Mouse (Mus musculus): Measurements from ENCODE around the gene Tat. TPM values are rescaled to one million over a fixed set of nuclear protein-coding genes. Genes with fewer than 3 reads are reported as not detected.
"Not testable (repeated sequence)": the region's sequence is repeated elsewhere in the genome, so short reads cannot be mapped to it uniquely, and the experiment has no call there.

Gene Tat
- polyA plus RNA-seq, 1 experiment from 2014 or later, result not detected

GRCm38 (mm10) chr8:110022768-110023344 lies 32.6 kb downstream of the Tat start:
- no peaks in the 10 kb centered on the region for H3K27me3 ChIP-seq (replicated peaks; ENCODE audit: low read depth, poor library complexity, severe bottlenecking)
- 93% methylated on average over 10 of the region's 10 CpGs for WGBS
- no peaks in the 10 kb centered on the region for H3K36me3 ChIP-seq (replicated peaks)
- H3K9me3 ChIP-seq, result no peaks in the 10 kb centered on the region
- H3K4me3 ChIP-seq, result no peak overlapping the region
- no peak overlapping the region for H3K27ac ChIP-seq (replicated peaks)
- no peaks in the 10 kb centered on the region for H3K4me1 ChIP-seq
- no peak for DNase-seq (ENCODE audit: low spot score)

- not testable (repeated sequence) for H3K4me3 ChIP-seq; H3K27ac ChIP-seq (replicated peaks); H3K27me3 ChIP-seq (replicated peaks; ENCODE audit: low read depth, poor library complexity, severe bottlenecking); H3K9me3 ChIP-seq; H3K4me1 ChIP-seq; H3K36me3 ChIP-seq (replicated peaks)
- peak; percentile 18 for DNase-seq (ENCODE audit: low spot score)
- 27% methylated on average over 8 of the region's 8 CpGs for WGBS
These were observed 43.5 kb downstream of the Tat start for GRCm38 (mm10) chr8:110033771-110034170.

GRCm38 (mm10) chr8:110034331-110034730 lies 44.1 kb downstream of the Tat start:
- WGBS, result 61% methylated on average over 4 of the region's 4 CpGs
- H3K9me3 ChIP-seq, result peaks cover 2% of the 10 kb centered on the region; the same call in 1 of the 2 replicates
- H3K4me1 ChIP-seq, result peaks cover 14% of the 10 kb centered on the region
- no peak for DNase-seq (ENCODE audit: low spot score)
- no peak overlapping the region for H3K27ac ChIP-seq (replicated peaks)
- H3K4me3 ChIP-seq, result no peak overlapping the region
- H3K27me3 ChIP-seq (replicated peaks; ENCODE audit: low read depth, poor library complexity, severe bottlenecking), result no peaks in the 10 kb centered on the region
- H3K36me3 ChIP-seq (replicated peaks), result no peaks in the 10 kb centered on the region

- no peak for DNase-seq (ENCODE audit: low spot score)
- Histone ChIP-seq H3K4me3 (no peak overlapping the region), H3K4me1 (peaks cover 17% of the 10 kb centered on the region), H3K27ac (replicated peaks) (no peak overlapping the region), H3K36me3 (replicated peaks) (no peaks in the 10 kb centered on the region), H3K9me3 (no peaks in the 10 kb centered on the region), H3K27me3 (replicated peaks; ENCODE audit: low read depth, poor library complexity, severe bottlenecking) (no peaks in the 10 kb centered on the region)
- WGBS, result 80% methylated on average over 2 of the region's 2 CpGs
These were observed 45.9 kb downstream of the Tat start for GRCm38 (mm10) chr8:110036156-110036555.

- 24% methylated on average over 7 of the region's 7 CpGs for WGBS
- no peaks in the 10 kb centered on the region for H3K36me3 ChIP-seq (replicated peaks)
- H3K4me1 ChIP-seq, result peaks cover 12% of the 10 kb centered on the region
- no peak overlapping the region for H3K27ac ChIP-seq (replicated peaks)
- H3K4me3 ChIP-seq, result no peak overlapping the region
- H3K27me3 ChIP-seq (replicated peaks; ENCODE audit: low read depth, poor library complexity, severe bottlenecking), result no peaks in the 10 kb centered on the region
- no peak for DNase-seq (ENCODE audit: low spot score)
- no peaks in the 10 kb centered on the region for H3K9me3 ChIP-seq
These were observed 49.0 kb downstream of the Tat start for GRCm38 (mm10) chr8:110039216-110039615.

GRCm38 (mm10) chr8:110039659-110040058 lies 49.4 kb downstream of the Tat start, which contains the start of gene Chst4:
Chst4 (minus strand) TSS chr8:110039740.
- H3K4me1 ChIP-seq, result peaks cover 8% of the 10 kb centered on the region
- H3K27me3 ChIP-seq (replicated peaks; ENCODE audit: low read depth, poor library complexity, severe bottlenecking), result no peaks in the 10 kb centered on the region
- 76% methylated on average over 5 of the region's 5 CpGs for WGBS
- H3K9me3 ChIP-seq, result no peaks in the 10 kb centered on the region
- DNase-seq (ENCODE audit: low spot score), result no peak
- H3K27ac ChIP-seq (replicated peaks), result no peak within 1 kb of the TSS
- no peak within 1 kb of the TSS for H3K4me3 ChIP-seq
- no peaks in the 10 kb centered on the region for H3K36me3 ChIP-seq (replicated peaks)

GRCm38 (mm10) chr8:110040509-110040908 lies 50.3 kb downstream of the Tat start:
- Histone ChIP-seq H3K9me3 (no peaks in the 10 kb centered on the region), H3K27ac (replicated peaks) (no peak overlapping the region), H3K36me3 (replicated peaks) (no peaks in the 10 kb centered on the region), H3K4me3 (no peak overlapping the region), H3K27me3 (replicated peaks; ENCODE audit: low read depth, poor library complexity, severe bottlenecking) (no peaks in the 10 kb centered on the region), H3K4me1 (peaks cover 7% of the 10 kb centered on the region)
- DNase-seq (ENCODE audit: low spot score), result no peak
- WGBS, result 79% methylated on average over 4 of the region's 4 CpGs

Other genes with a start within 250 kb of the Tat start
- gene Ap1g1, start 211.9 kb upstream of the Tat start, polyA plus RNA-seq (2016; fragmentation: Nextera tagmentation; extraction: Ambion mirVana), result 48.4 and 52.9 TPM in 2 replicates
- 2.7 and 2.9 TPM in 2 replicates for gene Phlpp2, start 121.9 kb upstream of the Tat start, polyA plus RNA-seq (2016; fragmentation: Nextera tagmentation; extraction: Ambion mirVana)
- 1.4 and 2.0 TPM in 2 replicates for gene Marveld3, start 28.2 kb upstream of the Tat start, polyA plus RNA-seq (2016; fragmentation: Nextera tagmentation; extraction: Ambion mirVana)
- not detected in 2 replicates for gene Chst4, start 49.3 kb downstream of the Tat start, polyA plus RNA-seq (2016; fragmentation: Nextera tagmentation; extraction: Ambion mirVana)
- 8.1 and 8.7 TPM in 2 replicates for gene Zfp612, start 89.3 kb downstream of the Tat start, polyA plus RNA-seq (2016; fragmentation: Nextera tagmentation; extraction: Ambion mirVana)
- gene Gm21964, start 110.8 kb downstream of the Tat start, polyA plus RNA-seq (2016; fragmentation: Nextera tagmentation; extraction: Ambion mirVana), result not detected in 2 replicates
- not detected in 2 replicates for gene Gm17720, start 112.3 kb downstream of the Tat start, polyA plus RNA-seq (2016; fragmentation: Nextera tagmentation; extraction: Ambion mirVana)
- 3.3 and 3.7 TPM in 2 replicates for gene Calb2, start 177.8 kb downstream of the Tat start, polyA plus RNA-seq (2016; fragmentation: Nextera tagmentation; extraction: Ambion mirVana)
- gene Cmtr2, start 225.2 kb downstream of the Tat start, polyA plus RNA-seq (2016; fragmentation: Nextera tagmentation; extraction: Ambion mirVana), result 10.2 and 10.9 TPM in 2 replicates

All from embryonic facial prominence, embryonic 10.5 days (tissue).